Mouse (Mus musculus): ENCODE measurements around the gene Folr1.

Gene Folr1

GRCm38 (mm10) chr7:101868241-101869162, 2.1 kb downstream of the Folr1 start:
- DNase-seq (ENCODE audit: low read depth) = no peak

GRCm38 (mm10) chr7:101867482-101867881, 3.1 kb downstream of the Folr1 start:
- DNase-seq (ENCODE audit: low read depth) = no peak

- DNase-seq (ENCODE audit: low read depth) = no peak
These were observed 3.9 kb downstream of the Folr1 start for GRCm38 (mm10) chr7:101866491-101867265.

GRCm38 (mm10) chr7:101863415-101863814, 7.2 kb downstream of the Folr1 start, which contains the start of gene Anapc15:
Gene Anapc15 (plus strand): TSS chr7:101863715.
- no peak for DNase-seq (ENCODE audit: low read depth)

GRCm38 (mm10) chr7:101862291-101862690, 8.3 kb downstream of the Folr1 start:
- no peak for DNase-seq (ENCODE audit: low read depth)

- peak; percentile 77 for DNase-seq (ENCODE audit: low read depth)
These were observed 9.6 kb downstream of the Folr1 start for GRCm38 (mm10) chr7:101860978-101861377.

GRCm38 (mm10) chr7:101858362-101858761, 12.2 kb downstream of the Folr1 start:
- DNase-seq (ENCODE audit: low read depth) = no peak

- no peak for DNase-seq (ENCODE audit: low read depth)
These were observed 13.5 kb downstream of the Folr1 start, which contains the start of gene Folr2 for GRCm38 (mm10) chr7:101857094-101857493. Gene Folr2 (minus strand): TSS chr7:101857194.

- DNase-seq (ENCODE audit: low read depth) = peak; percentile 73
These were observed 16.8 kb downstream of the Folr1 start for GRCm38 (mm10) chr7:101853816-101854215.

GRCm38 (mm10) chr7:101852846-101853245, 17.7 kb downstream of the Folr1 start:
- no peak for DNase-seq (ENCODE audit: low read depth)

- no peak for DNase-seq (ENCODE audit: low read depth)
These were observed 18.9 kb downstream of the Folr1 start for GRCm38 (mm10) chr7:101851689-101852088.

GRCm38 (mm10) chr7:101847934-101848333, 22.7 kb downstream of the Folr1 start:
- no peak for DNase-seq (ENCODE audit: low read depth)

GRCm38 (mm10) chr7:101844186-101844585, 26.4 kb downstream of the Folr1 start:
- no peak for DNase-seq (ENCODE audit: low read depth)

- DNase-seq (ENCODE audit: low read depth) = peak; percentile 88
These were observed 32.7 kb downstream of the Folr1 start, which contains the start of gene Inppl1 for GRCm38 (mm10) chr7:101837606-101838471. Gene Inppl1 (minus strand): TSS chr7:101838229.

GRCm38 (mm10) chr7:101837154-101837605, 33.4 kb downstream of the Folr1 start:
- no peak for DNase-seq (ENCODE audit: low read depth)

GRCm38 (mm10) chr7:101836271-101837153, 34.1 kb downstream of the Folr1 start:
- DNase-seq (ENCODE audit: low read depth) = peak; percentile 83

GRCm38 (mm10) chr7:101835457-101836109, 35.0 kb downstream of the Folr1 start:
- DNase-seq (ENCODE audit: low read depth) = peak; percentile 63

- DNase-seq (ENCODE audit: low read depth) = no peak
These were observed 35.7 kb downstream of the Folr1 start for GRCm38 (mm10) chr7:101834903-101835302.

- no peak for DNase-seq (ENCODE audit: low read depth)
These were observed 36.5 kb downstream of the Folr1 start for GRCm38 (mm10) chr7:101833916-101834584.

Data from NIH3T3 (cell line).